Mouse (Mus musculus): Measurements from ENCODE around the gene Zbtb7b.

- no peak for TF ChIP-seq CTCF (IDR thresholded peaks at IDR 0.05; ENCODE audit: low read depth, low read length)
- TF ChIP-seq TAL1 (conservative IDR thresholded peaks at IDR 0.05; ENCODE audit: low read depth, low read length): no peak
- no peak for TF ChIP-seq GATA2 (IDR thresholded peaks at IDR 0.05; ENCODE audit: borderline replicate concordance, low read depth, low read length)
Observed at GRCm38 (mm10) chr3:89434532-89434931, 40.0 kb upstream of the Zbtb7b start.
